Mouse (Mus musculus): ENCODE measurements at regions not wholly inside any gene's neighbourhood (a gene's known extent, or its start where the extent isn't known, plus 50 kb on each side); places are given as distances from the start of the nearest gene placed in this dataset.
A peak's percentile ranks its signal among the peaks of the same experiment; 100 is the strongest.

- peak; percentile 40 for DNase-seq
Measured at GRCm38 (mm10) chr8:43782106-43782505, 72.3 kb upstream of the Adam34 start.

Data from retina, postnatal 1 day (tissue).